13 mouse cellular contexts compared by ENCODE assay signal in genomic region chr8:111676237-111676636, GRCm38 (mm10). TPM values are rescaled to one million over a fixed set of nuclear protein-coding genes. Genes with fewer than 3 reads are reported as not detected.
A peak's percentile ranks its signal among the peaks of the same experiment; 100 is the strongest.
DNase-seq lines count a peak whose midpoint lies in the region; ATAC-seq and TF ChIP-seq lines count a peak whose summit lies in the region.
"Had no signal": no experiment of that assay in that cellular context is flagged by ENCODE, and none has a peak within 500 bp of the region (broad histone marks: within the 10 kb centered on the region; RNA-seq: fewer than 3 reads in every experiment).

No protein-coding gene starts in this region.

- no peak for TF ChIP-seq EP300 in heart, adult 2 months (IDR thresholded peaks at IDR 0.05; ENCODE audit: insufficient read depth, low read depth, low read length)

- no peak overlapping the region for H3K4me2 ChIP-seq in heart, embryonic 11.5 days
- H3K4me2 ChIP-seq: embryonic facial prominence, embryonic 12.5 days; limb, embryonic 12.5 days had no signal

- H3K27me3 ChIP-seq in heart, adult 2 months (ENCODE audit: control insufficient read depth, insufficient read depth, low read length): no peaks in the 10 kb centered on the region
- 0 out of 2 replicates have a peak, but pooled peaks cover 2% of the 10 kb centered on the region for H3K27me3 ChIP-seq in heart, embryonic 11.5 days (ENCODE audit: control insufficient read depth, insufficient read depth, low read length)
- H3K27me3 ChIP-seq: embryonic facial prominence, embryonic 12.5 days; limb, embryonic 12.5 days had no signal

- H3K4me3 ChIP-seq in heart, adult 2 months: no peak overlapping the region
- no peak overlapping the region for H3K4me3 ChIP-seq in heart, embryonic 11.5 days (ENCODE audit: low read depth, low read length)
- no peak overlapping the region for H3K4me3 ChIP-seq in bone marrow macrophage, adult 2 months (ENCODE audit: insufficient read depth, low read length)
- H3K4me3 ChIP-seq: embryonic facial prominence, embryonic 12.5 days; limb, embryonic 12.5 days had no signal

- H3K79me2 ChIP-seq in heart, adult 2 months (replicated peaks; ENCODE audit: control insufficient read depth, insufficient read depth, low read length): no peaks in the 10 kb centered on the region

- intact Hi-C loops in heart, adult 2 months (cut with DNase I): no loop called here

- TF ChIP-seq CTCF in heart, adult 2 months (IDR thresholded peaks at IDR 0.05): peak; percentile 61
- peak; percentile 47; the same call in 1 of the 2 replicates for TF ChIP-seq CTCF in bone marrow macrophage, adult 2 months (IDR thresholded peaks at IDR 0.05; ENCODE audit: low read depth, low read length)

- H3K9ac ChIP-seq in heart, adult 2 months (ENCODE audit: low read depth, low read length): no peak overlapping the region
- H3K9ac ChIP-seq in heart, embryonic 11.5 days (ENCODE audit: low read depth, low read length): no peak overlapping the region
- H3K9ac ChIP-seq: embryonic facial prominence, embryonic 12.5 days; limb, embryonic 12.5 days had no signal

- 80% methylated on average over 8 of the region's 8 CpGs for WGBS in heart, adult 2 months
- WGBS in heart, embryonic 11.5 days (ENCODE audit: insufficient replicate concordance): 76% methylated on average over 8 of the region's 8 CpGs

- no peak for ATAC-seq in heart, embryonic 11.5 days (replicated peaks; ENCODE audit: insufficient number of reproducible peaks, low FRiP score, low TSS enrichment)

- H3K36me3 ChIP-seq in heart, adult 2 months (ENCODE audit: control insufficient read depth, insufficient read depth, low read length): no peaks in the 10 kb centered on the region
- H3K36me3 ChIP-seq in heart, embryonic 11.5 days (ENCODE audit: control insufficient read depth, insufficient read depth, low read length): peaks cover 3% of the 10 kb centered on the region; the same call in 1 of the 2 replicates

- H3K27ac ChIP-seq in heart, adult 2 months: no peak overlapping the region
- no peak overlapping the region for H3K27ac ChIP-seq in heart, embryonic 11.5 days (ENCODE audit: low read depth, low read length)
- no peak overlapping the region for H3K27ac ChIP-seq in bone marrow macrophage, adult 2 months (ENCODE audit: insufficient read depth, low read depth, low read length)
- H3K27ac ChIP-seq: embryonic facial prominence, embryonic 12.5 days; limb, embryonic 12.5 days had no signal

- 0 out of 2 replicates have a peak, but pooled peaks cover 4% of the 10 kb centered on the region for H3K9me3 ChIP-seq in heart, embryonic 11.5 days (replicated peaks; ENCODE audit: control insufficient read depth, low read length)
- H3K9me3 ChIP-seq: embryonic facial prominence, embryonic 12.5 days had no signal

- no peak for TF ChIP-seq POLR2A in heart, adult 2 months (IDR thresholded peaks at IDR 0.05; ENCODE audit: insufficient read depth, low read depth, low read length)
- no peak for TF ChIP-seq POLR2A in bone marrow macrophage, adult 2 months (IDR thresholded peaks at IDR 0.05; ENCODE audit: borderline replicate concordance, low read depth, low read length)

- no peaks in the 10 kb centered on the region for H3K4me1 ChIP-seq in heart, adult 2 months (ENCODE audit: control insufficient read depth, insufficient read depth, low read length)
- no peaks in the 10 kb centered on the region for H3K4me1 ChIP-seq in heart, embryonic 11.5 days (ENCODE audit: control insufficient read depth, insufficient read depth, low read length)
- no peaks in the 10 kb centered on the region for H3K4me1 ChIP-seq in bone marrow macrophage, adult 2 months (ENCODE audit: control insufficient read depth, insufficient read depth, low read length)
- H3K4me1 ChIP-seq: embryonic facial prominence, embryonic 12.5 days; limb, embryonic 12.5 days had no signal

- DNase-seq in heart, adult 2 months: no peak
- DNase-seq in right cerebral cortex, postnatal 4 days: peak; percentile 14
- DNase-seq in right cerebral cortex, postnatal 14 days: no peak
- DNase-seq in thymus, postnatal 14 days: peak; percentile 50
- no peak for DNase-seq in frontal cortex, postnatal 36 days (ENCODE audit: low spot score in 2 of 2)
- DNase-seq in adipocyte (ENCODE audit: low spot score): no peak
- DNase-seq: gastrocnemius, postnatal 25 days; midbrain, embryonic 14.5 days had no signal

RNA-seq across cellular contexts. Expression of gene Ctrb1, which starts 14.6 kb away (rescaled TPM):
- total RNA-seq in heart, adult 2 months (2021): not detected
- polyA plus RNA-seq in heart, adult 2 months (2012; rRNA removed): 0.68 and 0.82 TPM in 2 replicates
- polyA plus RNA-seq in heart, embryonic 11.5 days (2014; fragmentation: Nextera tagmentation; extraction: Ambion mirVana): not detected in 2 replicates
- polyA plus RNA-seq in bone marrow macrophage, adult 2 months (2012; ENCODE audit: insufficient read depth, insufficient read length, missing spikeins): not detected in 2 replicates
- total RNA-seq: gastrocnemius, postnatal 25 days had no signal
- polyA plus RNA-seq: embryonic facial prominence, embryonic 12.5 days; hindbrain, embryonic 11.5 days; limb, embryonic 12.5 days; midbrain, embryonic 14.5 days had no signal

RNA-seq across cellular contexts. Expression of gene Zfp1, which starts 33.0 kb away (rescaled TPM):
- 1 to 10 TPM; 6.3 to 7.6 TPM for total RNA-seq in heart, adult 2 months (2021)
- 4.3 and 6.4 TPM in 2 replicates for polyA plus RNA-seq in heart, adult 2 months (2012; rRNA removed)
- polyA plus RNA-seq in heart, embryonic 11.5 days (2014; fragmentation: Nextera tagmentation; extraction: Ambion mirVana): 16.5 and 18.5 TPM in 2 replicates
- 7.0 and 8.4 TPM in 2 replicates for polyA plus RNA-seq in bone marrow macrophage, adult 2 months (2012; ENCODE audit: insufficient read depth, insufficient read length, missing spikeins)

RNA-seq across cellular contexts. Expression of gene Ldhd, which starts 46.1 kb away (rescaled TPM):
- 10 to 100 TPM; 43.4 to 53.4 TPM for total RNA-seq in heart, adult 2 months (2021)
- polyA plus RNA-seq in heart, adult 2 months (2012; rRNA removed): 52.1 and 56.2 TPM in 2 replicates
- 0.39 and 0.52 TPM in 2 replicates for polyA plus RNA-seq in heart, embryonic 11.5 days (2014; fragmentation: Nextera tagmentation; extraction: Ambion mirVana)
- polyA plus RNA-seq in bone marrow macrophage, adult 2 months (2012; ENCODE audit: insufficient read depth, insufficient read length, missing spikeins): 0.24 and 0.43 TPM in 2 replicates

Comparison
In these comparisons a context has a peak if more than half of its experiments do, and no peak if none do; other contexts are left out.
1. DNase-seq: peak in right cerebral cortex, postnatal 4 days (single experiment) and thymus, postnatal 14 days (single experiment); none in heart, adult 2 months (0 of 2), right cerebral cortex, postnatal 14 days (single experiment), frontal cortex, postnatal 36 days (0 of 2) and adipocyte (single experiment).
2. RNA of gene Ldhd, which starts 46.1 kb away (polyA plus RNA-seq): 52.1 to 56.2 TPM in heart, adult 2 months; 0.24 to 0.43 TPM in bone marrow macrophage, adult 2 months and 0.39 to 0.52 TPM in heart, embryonic 11.5 days; every median in the first group is over 10 times any median in the second.